Mouse (Mus musculus) subcutaneous adipose tissue, adult 2 months (tissue): ENCODE results near the gene Zfp667. TPM values are rescaled to one million over a fixed set of nuclear protein-coding genes. Genes with fewer than 3 reads are reported as not detected.

Experiments
- polyA plus RNA-seq: library from polyadenylated mRNA; depleted of rRNA; stranded (reverse); fragments of >200 nt; gene quantifications from 2 replicates; pipeline ENCODE4 v1.2.3, GENCODE M21; 2012; ENCODE audit warnings: low replicate concordance; rRNA removed

The Zfp667 gene
- 1.6 and 1.8 TPM in 2 replicates for polyA plus RNA-seq

GRCm38 (mm10) chr7:6285842-6286705, at the start of gene Zfp667:
TSS of gene Zfp667 (plus strand) at chr7:6286579.

GRCm38 (mm10) chr7:6252410-6252809, 34.0 kb upstream of the Zfp667 start, which contains the start of gene Epp13:
TSS of gene Epp13 (plus strand) at chr7:6252710.

DNA sequence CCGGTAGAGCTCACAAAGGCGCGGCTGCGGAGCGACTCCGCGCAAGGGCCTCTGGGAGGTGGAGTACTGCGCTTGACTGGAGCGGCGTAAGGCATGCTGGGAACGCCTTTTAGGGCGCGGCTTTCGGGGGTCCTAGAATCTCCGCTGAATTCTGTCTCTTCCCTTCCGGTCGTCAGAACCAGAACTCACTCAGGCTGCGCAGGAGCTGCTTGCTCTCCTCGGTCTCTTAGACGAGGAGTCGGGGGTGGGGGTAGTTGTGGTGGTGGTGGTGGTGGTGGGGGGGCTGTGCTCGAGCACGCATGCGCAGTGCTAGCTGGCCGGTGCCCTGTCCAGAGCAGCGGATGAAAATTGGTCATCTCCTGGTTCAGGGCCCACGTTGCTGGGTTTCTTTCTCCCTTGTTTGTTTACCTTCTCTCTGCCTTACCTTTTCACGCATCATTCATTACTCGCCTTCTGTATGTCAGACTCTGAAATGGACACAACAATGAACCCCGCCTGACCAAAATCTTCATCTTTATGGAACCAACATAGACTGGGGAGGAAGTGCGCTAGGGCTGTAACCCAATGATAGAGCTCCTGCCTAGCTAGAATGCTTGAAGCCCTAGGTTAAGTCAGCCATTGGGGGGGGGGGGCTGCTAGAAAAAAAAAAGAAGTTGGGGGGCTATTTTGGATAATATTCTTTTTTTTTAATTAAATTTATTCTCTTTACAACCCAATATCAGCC, 45.0 kb downstream of the Zfp667 start, which contains the start of gene Zfp583:
Gene Zfp583 (minus strand): TSS at position 53 of the 724 bp plus-strand sequence.

GRCm38 (mm10) chr7:6343501-6344071, 57.2 kb downstream of the Zfp667 start, which contains the start of gene Gm3854:
TSS of gene Gm3854 (plus strand) at chr7:6343759.

Other genes with a start within 250 kb of the Zfp667 start
- 0.03 TPM in 1 of 2 replicates, not detected in the other for gene Nlrp4c, start 241.4 kb upstream of the Zfp667 start, polyA plus RNA-seq
- 36.6 and 43.9 TPM in 2 replicates for gene Zfp787, start 130.6 kb upstream of the Zfp667 start, polyA plus RNA-seq
- gene Zfp444, start 114.4 kb upstream of the Zfp667 start, polyA plus RNA-seq: 13.4 and 35.9 TPM in 2 replicates
- not detected in 2 replicates for gene Galp, start 89.5 kb upstream of the Zfp667 start, polyA plus RNA-seq
- not detected in 2 replicates for gene Zscan5b, start 64.3 kb upstream of the Zfp667 start, polyA plus RNA-seq
- gene Epp13, start 33.9 kb upstream of the Zfp667 start, polyA plus RNA-seq: 0.46 and 1.5 TPM in 2 replicates
- gene Zfp583, start 44.7 kb downstream of the Zfp667 start, polyA plus RNA-seq: 1.0 and 1.2 TPM in 2 replicates
- gene Gm3854, start 57.2 kb downstream of the Zfp667 start, polyA plus RNA-seq: 0.09 and 0.27 TPM in 2 replicates
- gene Zfp78, start 76.7 kb downstream of the Zfp667 start, polyA plus RNA-seq: 0.73 and 1.0 TPM in 2 replicates
- 4.2 and 5.3 TPM in 2 replicates for gene Zfp28, start 96.7 kb downstream of the Zfp667 start, polyA plus RNA-seq
- gene Smim17, start 112.1 kb downstream of the Zfp667 start, polyA plus RNA-seq: not detected in 2 replicates
- gene Gm20715, start 123.7 kb downstream of the Zfp667 start, polyA plus RNA-seq: not detected in 2 replicates
- gene Olfr1344, start 152.1 kb downstream of the Zfp667 start, polyA plus RNA-seq: 0.07 TPM in 1 of 2 replicates, not detected in the other
- gene Olfr1336, start 169.6 kb downstream of the Zfp667 start, polyA plus RNA-seq: not detected in 2 replicates
- gene Olfr1346, start 180.5 kb downstream of the Zfp667 start, polyA plus RNA-seq: not detected in 2 replicates
- 0.12 TPM in 1 of 2 replicates, not detected in the other for gene Olfr5, start 200.4 kb downstream of the Zfp667 start, polyA plus RNA-seq
- not detected in 2 replicates for gene Olfr1347, start 213.2 kb downstream of the Zfp667 start, polyA plus RNA-seq
- not detected in 2 replicates for gene Olfr1348, start 222.2 kb downstream of the Zfp667 start, polyA plus RNA-seq
- not detected in 2 replicates for gene Olfr1349, start 236.4 kb downstream of the Zfp667 start, polyA plus RNA-seq